Mouse (Mus musculus) adrenal gland, adult 18-20 months (tissue): ENCODE results near the gene Irf4. TPM values are rescaled to one million over a fixed set of nuclear protein-coding genes. Genes with fewer than 3 reads are reported as not detected.

ENCODE experiments used
- DNase-seq, 2 experiments: peaks; one replicate each; pipeline ENCODE4 v3.0.0; 2021 to 2022; ENCODE audit warnings: low spot score in 2 of 2
- total RNA-seq, 2 experiments: library from RNA; stranded (reverse); gene quantifications; 1 replicate in 1 of 2; 2 replicates in 1 of 2; pipeline ENCODE4 v1.2.3; 2021

Gene Irf4
- total RNA-seq, 2 experiments from 2014 or later: 15.9 to 29.0 TPM

- no peak for DNase-seq
Observed at GRCm38 (mm10) chr13:30737257-30737656, 11.8 kb upstream of the Irf4 start.

GRCm38 (mm10) chr13:30738310-30738840 is 10.7 kb upstream of the Irf4 start:
- no peak for DNase-seq

GRCm38 (mm10) chr13:30741172-30741571 is 7.9 kb upstream of the Irf4 start:
- no peak for DNase-seq

- no peak for DNase-seq
Observed at GRCm38 (mm10) chr13:30742411-30742970, 6.5 kb upstream of the Irf4 start.

- DNase-seq: no peak
Observed at GRCm38 (mm10) chr13:30745121-30745520, 3.9 kb upstream of the Irf4 start.

GRCm38 (mm10) chr13:30747068-30747467 is 2.0 kb upstream of the Irf4 start:
- no peak for DNase-seq

GRCm38 (mm10) chr13:30747504-30747903 is 1.5 kb upstream of the Irf4 start:
- no peak for DNase-seq

GRCm38 (mm10) chr13:30748321-30748720 is 705 bp upstream of the Irf4 start:
- no peak for DNase-seq

GRCm38 (mm10) chr13:30749557-30750141 is 623 bp downstream of the Irf4 start:
- no peak for DNase-seq

- no peak for DNase-seq
Observed at GRCm38 (mm10) chr13:30750461-30751303, 1.7 kb downstream of the Irf4 start.

- no peak for DNase-seq
Observed at GRCm38 (mm10) chr13:30751304-30751580, 2.2 kb downstream of the Irf4 start.

- no peak for DNase-seq
Observed at GRCm38 (mm10) chr13:30752581-30753187, 3.7 kb downstream of the Irf4 start.

- no peak for DNase-seq
Observed at GRCm38 (mm10) chr13:30753441-30753840, 4.4 kb downstream of the Irf4 start.

GRCm38 (mm10) chr13:30754066-30754465 is 5.0 kb downstream of the Irf4 start:
- no peak for DNase-seq

- no peak for DNase-seq
Observed at GRCm38 (mm10) chr13:30754825-30755476, 5.9 kb downstream of the Irf4 start.

- no peak for DNase-seq
Observed at GRCm38 (mm10) chr13:30755577-30755976, 6.6 kb downstream of the Irf4 start.

- DNase-seq: no peak
Observed at GRCm38 (mm10) chr13:30755998-30756639, 7.1 kb downstream of the Irf4 start.

GRCm38 (mm10) chr13:30757264-30757900 is 8.4 kb downstream of the Irf4 start:
- DNase-seq: no peak

GRCm38 (mm10) chr13:30758789-30759381 is 9.9 kb downstream of the Irf4 start:
- no peak for DNase-seq
